Mouse (Mus musculus): ENCODE results near the gene Gm49325.

GRCm38 (mm10) chr10:77624570-77624995, 18.6 kb downstream of the Gm49325 start:
- no peak for TF ChIP-seq CTCF (IDR thresholded peaks at IDR 0.05)
- TF ChIP-seq EP300 (IDR thresholded peaks at IDR 0.05), result peak; percentile 90

Measured in lung, postnatal 0 days (tissue).